Mouse (Mus musculus) right cerebral cortex, postnatal 4 days (tissue): ENCODE measurements around the gene Sec14l4.
"Not testable (repeated sequence)": the region's sequence is repeated elsewhere in the genome, so short reads cannot be mapped to it uniquely, and the experiment has no call there.

Experiments used
- DNase-seq: peaks from one replicate; pipeline ENCODE4 v3.0.0-alpha.2; 2022

The Sec14l4 gene

GRCm38 (mm10) chr11:4031126-4031941, at the start of gene Sec14l4:
Gene Sec14l4 (plus strand): TSS chr11:4031462.
- DNase-seq: no peak

GRCm38 (mm10) chr11:3981536-3981935, 49.7 kb upstream of the Sec14l4 start:
- DNase-seq: no peak

DNA sequence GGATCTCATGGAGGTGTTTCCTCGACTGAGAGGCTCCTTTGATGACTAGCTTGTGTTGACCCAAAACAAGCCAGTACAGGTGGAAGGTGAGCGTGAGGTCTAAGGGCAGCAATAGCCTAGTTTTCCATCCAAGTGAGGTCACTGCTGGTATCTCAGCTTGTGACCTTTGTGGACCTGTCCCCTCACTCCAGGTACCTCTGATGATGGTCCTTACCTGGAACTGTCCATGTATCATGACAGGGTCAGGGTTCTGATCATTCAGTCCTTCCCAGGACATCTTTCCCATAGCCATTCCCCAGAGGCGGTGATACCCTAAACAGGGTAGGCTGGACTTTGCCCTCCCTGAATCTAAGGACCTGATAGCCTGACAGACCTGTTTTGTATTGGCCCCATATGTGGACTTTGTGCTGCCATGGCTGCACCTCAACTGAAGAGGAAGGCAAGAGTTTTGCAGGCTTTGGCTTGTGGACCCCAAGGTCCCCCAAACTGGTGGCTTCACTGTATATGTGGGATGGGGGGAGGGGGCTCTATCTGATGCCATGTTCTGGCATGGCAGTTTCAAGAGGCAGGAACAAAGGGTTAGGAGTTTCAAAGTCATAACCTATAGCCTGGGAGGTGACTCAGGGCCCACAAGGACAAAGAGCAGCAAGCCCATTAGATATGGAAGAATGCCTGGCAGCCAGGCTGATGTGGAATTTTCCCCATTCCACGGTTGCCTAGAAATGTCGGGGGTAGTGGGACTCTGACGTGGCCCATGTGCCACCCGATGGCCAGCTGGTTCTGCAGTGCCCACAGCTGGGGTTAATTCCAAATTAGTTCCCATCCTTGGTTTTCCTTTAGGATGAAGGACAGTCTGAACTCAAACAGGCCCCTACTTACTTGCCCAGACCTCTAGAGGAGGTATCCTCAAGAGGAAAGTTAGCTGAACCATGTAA, 48.7 kb upstream of the Sec14l4 start:
- DNase-seq: no peak

DNA sequence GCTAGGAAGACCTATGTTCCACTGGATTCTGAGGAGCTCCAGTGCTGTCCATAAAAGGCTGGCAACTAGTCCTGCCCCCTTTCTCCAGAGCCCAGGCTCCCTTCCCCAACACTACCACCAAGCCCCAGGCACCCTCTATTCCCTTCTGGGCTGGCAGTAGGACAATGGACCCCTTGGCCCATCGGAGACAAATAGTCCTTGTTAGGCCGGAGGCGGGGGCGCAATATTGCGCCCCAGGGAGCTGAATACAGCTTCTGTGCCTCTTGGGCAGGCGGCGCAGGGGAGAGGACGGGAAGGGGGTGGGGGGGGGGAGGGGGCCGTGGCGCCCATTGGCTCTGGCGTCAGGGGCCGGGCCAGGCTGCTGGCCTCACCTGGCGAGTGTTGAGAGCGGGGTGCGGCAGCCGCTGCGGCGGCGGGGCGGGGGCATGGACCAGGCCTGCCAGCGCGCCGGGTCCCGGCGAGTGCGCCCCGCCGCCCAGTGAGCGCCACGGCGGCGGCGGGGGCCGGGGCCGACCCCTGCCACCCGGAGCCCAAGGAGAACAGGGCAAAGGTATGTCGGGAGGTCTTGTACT, 47.9 kb upstream of the Sec14l4 start, which contains the start of gene Gal3st1:
Gene Gal3st1 (plus strand): TSS at position 346 of the 572 bp plus-strand sequence.
- peak; percentile 20 for DNase-seq

GRCm38 (mm10) chr11:3983863-3984745, 47.2 kb upstream of the Sec14l4 start:
- DNase-seq: no peak

- no peak for DNase-seq
These were observed 41.5 kb upstream of the Sec14l4 start for GRCm38 (mm10) chr11:3989748-3990147.

- DNase-seq: no peak
These were observed 38.1 kb upstream of the Sec14l4 start for GRCm38 (mm10) chr11:3993132-3993531.

GRCm38 (mm10) chr11:3993914-3994313, 37.3 kb upstream of the Sec14l4 start:
- no peak for DNase-seq

- DNase-seq: no peak
These were observed 35.8 kb upstream of the Sec14l4 start for GRCm38 (mm10) chr11:3995511-3995910.

DNA sequence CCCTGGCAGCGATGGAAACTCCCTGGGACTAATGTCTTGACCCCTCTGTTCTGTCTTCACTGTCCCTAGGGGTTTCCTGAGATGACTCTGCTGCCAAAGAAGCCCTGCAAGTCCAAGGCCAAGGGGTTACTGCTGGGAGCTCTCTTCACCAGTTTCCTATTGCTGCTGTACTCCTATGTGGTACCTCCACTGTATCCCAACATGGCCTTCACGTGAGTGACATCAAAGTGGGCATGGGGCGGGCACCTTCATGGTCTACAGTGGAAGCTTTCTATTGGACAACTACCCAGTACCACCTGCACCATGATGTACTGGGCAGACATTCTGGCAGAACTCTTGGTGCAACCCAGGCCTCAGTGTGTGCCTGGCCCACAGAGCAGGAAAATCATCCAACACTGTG, 34.4 kb upstream of the Sec14l4 start:
- DNase-seq: no peak

DNA sequence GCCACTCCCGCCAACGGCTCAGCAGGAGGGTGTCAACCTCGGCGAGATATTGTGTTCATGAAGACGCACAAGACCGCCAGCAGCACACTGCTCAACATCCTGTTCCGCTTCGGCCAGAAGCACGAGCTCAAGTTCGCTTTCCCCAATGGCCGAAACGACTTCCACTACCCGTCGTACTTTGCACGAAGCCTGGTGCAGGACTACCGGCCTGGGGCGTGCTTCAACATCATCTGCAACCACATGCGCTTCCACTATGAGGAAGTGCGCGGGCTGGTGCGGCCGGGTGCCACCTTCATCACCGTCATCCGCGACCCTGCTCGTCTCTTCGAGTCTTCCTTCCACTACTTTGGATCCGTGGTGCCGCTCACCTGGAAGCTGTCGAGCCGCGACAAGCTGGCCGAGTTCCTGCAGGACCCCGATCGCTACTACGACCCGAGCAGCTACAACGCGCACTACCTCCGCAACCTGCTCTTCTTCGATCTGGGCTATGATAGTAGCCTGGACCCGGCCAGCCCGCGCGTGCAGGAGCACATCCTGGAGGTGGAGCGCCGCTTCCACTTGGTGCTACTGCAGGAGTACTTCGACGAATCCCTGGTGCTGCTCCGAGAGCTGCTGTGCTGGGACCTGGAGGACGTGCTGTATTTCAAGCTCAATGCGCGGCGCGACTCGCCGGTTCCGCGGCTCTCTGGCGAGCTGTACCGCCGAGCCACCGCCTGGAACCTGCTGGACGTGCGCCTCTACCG, 33.1 kb upstream of the Sec14l4 start:
- peak; percentile 22 for DNase-seq

DNA sequence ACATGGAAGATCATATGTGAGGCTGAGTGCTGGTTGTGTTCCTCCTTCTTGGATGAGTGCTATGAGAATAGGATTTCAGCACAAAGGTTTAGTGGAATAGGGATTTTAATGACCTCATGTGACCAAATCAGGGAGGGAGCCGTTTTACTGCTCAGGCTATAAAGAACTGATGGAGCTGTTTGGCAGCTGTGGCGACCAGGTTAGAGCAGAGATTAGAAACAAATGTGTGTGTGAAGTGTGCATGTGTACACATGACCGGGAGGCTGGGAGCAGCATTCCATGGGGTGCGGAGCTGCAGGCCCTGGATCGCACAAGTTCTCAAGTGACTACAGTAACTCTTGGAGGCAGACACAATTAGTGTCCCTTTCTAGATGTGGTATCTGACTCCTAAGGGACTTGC, 31.7 kb upstream of the Sec14l4 start:
- no peak for DNase-seq

- DNase-seq: peak; percentile 77
These were observed 29.7 kb upstream of the Sec14l4 start for GRCm38 (mm10) chr11:4001603-4002002.

- DNase-seq: no peak
These were observed 25.9 kb upstream of the Sec14l4 start for GRCm38 (mm10) chr11:4005220-4005805.

DNA sequence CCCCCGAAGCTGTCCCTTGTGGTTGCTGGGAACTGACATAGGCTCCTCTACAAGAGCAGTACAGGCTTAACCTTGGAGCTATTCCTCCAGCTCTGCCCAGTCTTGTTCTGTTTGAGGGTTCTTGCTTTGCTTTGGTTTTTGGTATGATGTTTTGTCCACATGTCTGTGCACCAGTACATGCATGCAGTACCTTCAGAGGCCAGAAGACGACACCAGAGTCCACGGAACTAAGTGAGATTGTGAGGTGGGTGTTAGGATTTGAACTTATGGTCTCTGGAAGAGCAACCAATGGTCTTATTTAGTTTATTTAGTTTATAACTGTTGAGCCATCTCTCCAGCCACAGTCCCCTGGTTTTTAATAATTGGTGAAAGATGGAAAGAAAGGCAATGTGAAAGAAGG, 24.8 kb upstream of the Sec14l4 start:
- no peak for DNase-seq

- no peak for DNase-seq
These were observed 18.6 kb upstream of the Sec14l4 start for GRCm38 (mm10) chr11:4012616-4013015.

GRCm38 (mm10) chr11:4015796-4016195, 15.5 kb upstream of the Sec14l4 start:
- not testable (repeated sequence) for DNase-seq

GRCm38 (mm10) chr11:4022111-4022510, 9.2 kb upstream of the Sec14l4 start:
- not testable (repeated sequence) for DNase-seq

DNA sequence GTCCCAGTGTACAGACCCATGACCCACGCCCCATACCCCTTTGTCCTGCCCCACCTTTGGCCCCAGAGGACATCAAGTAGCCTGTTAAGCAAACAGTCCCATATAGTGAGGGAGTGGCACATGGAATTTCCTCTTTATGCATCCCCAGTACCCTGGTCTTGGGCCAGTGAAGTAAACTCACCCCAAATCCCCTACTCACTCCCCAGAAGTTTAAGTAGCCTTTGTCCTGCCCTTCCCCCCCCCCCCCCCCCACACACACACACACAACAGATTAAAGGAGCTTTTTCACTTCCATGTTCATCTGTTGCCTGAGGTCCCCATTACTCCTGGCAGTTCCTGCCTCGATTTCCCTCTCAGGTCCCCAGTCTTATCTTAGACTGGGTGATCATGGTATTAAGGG, 7.9 kb upstream of the Sec14l4 start:
- no peak for DNase-seq

GRCm38 (mm10) chr11:4027066-4027465, 4.2 kb upstream of the Sec14l4 start:
- DNase-seq: no peak
